Mouse (Mus musculus): ENCODE data around the gene Slco1a6. TPM values are rescaled to one million over a fixed set of nuclear protein-coding genes. Genes with fewer than 3 reads are reported as not detected.
"Not testable (repeated sequence)": the region's sequence is repeated elsewhere in the genome, so short reads cannot be mapped to it uniquely, and the experiment has no call there.

The Slco1a6 gene
- total RNA-seq (2014; rRNA removed) (not detected in 2 replicates), polyA plus RNA-seq (2012; rRNA removed) (not detected in 2 replicates)

DNA sequence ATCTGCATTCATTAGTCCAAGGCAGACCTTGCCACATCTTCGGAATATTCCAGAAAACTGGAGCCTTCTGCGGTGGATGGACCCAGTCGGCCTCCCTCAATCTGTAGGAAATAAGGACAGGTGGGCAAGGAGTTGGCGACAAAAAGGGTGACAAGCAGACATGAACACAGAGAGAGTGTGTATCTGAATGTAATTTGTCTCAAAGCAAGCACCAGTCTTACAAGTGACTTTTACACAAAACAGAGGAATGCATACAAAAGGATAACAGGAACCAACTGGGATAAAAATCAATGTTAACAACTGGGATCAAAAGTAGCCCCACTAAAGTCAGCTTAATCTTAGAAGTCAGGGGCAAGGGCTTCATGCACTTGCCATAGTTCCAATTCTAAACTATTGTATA is at the start of gene Slco1a6:
TSS of gene Slco1a6 (minus strand) at position 101 of the 400 bp plus-strand sequence.
- H3K9ac ChIP-seq (ENCODE audit: low read depth, low read length), result no peak within 1 kb of the TSS
- H3K36me3 ChIP-seq (ENCODE audit: control insufficient read depth, insufficient read depth, low read length), result no peaks in the 10 kb centered on the region
- H3K27ac ChIP-seq (replicated peaks; ENCODE audit: insufficient read depth, low read depth, low read length), result no peak within 1 kb of the TSS
- no peaks in the 10 kb centered on the region for H3K27me3 ChIP-seq (ENCODE audit: control insufficient read depth, insufficient read depth, low read length)
- no peak for DNase-seq (ENCODE audit: extremely low read depth, low read depth, low spot score)
- TF ChIP-seq CTCF (IDR thresholded peaks at IDR 0.05; ENCODE audit: low read depth, low read length) (no peak), POLR2A (IDR thresholded peaks at IDR 0.05; ENCODE audit: extremely low read depth, insufficient read depth, low read length) (no peak)
- no peaks in the 10 kb centered on the region for H3K4me1 ChIP-seq (ENCODE audit: control insufficient read depth, insufficient read depth, low read length)
- 94% methylated on average over 4 of the region's 4 CpGs for WGBS
- H3K79me2 ChIP-seq (ENCODE audit: control insufficient read depth, insufficient read depth, low read length), result no peaks in the 10 kb centered on the region
- H3K4me3 ChIP-seq (ENCODE audit: insufficient read depth, low read depth, low read length), result no peak within 1 kb of the TSS

GRCm38 (mm10) chr6:142250738-142251307 is 42.5 kb upstream of the Slco1a6 start:
- H3K4me3 ChIP-seq (ENCODE audit: insufficient read depth, low read depth, low read length); H3K79me2 ChIP-seq (ENCODE audit: control insufficient read depth, insufficient read depth, low read length); H3K36me3 ChIP-seq (ENCODE audit: control insufficient read depth, insufficient read depth, low read length); H3K27me3 ChIP-seq (ENCODE audit: control insufficient read depth, insufficient read depth, low read length); H3K9ac ChIP-seq (ENCODE audit: low read depth, low read length); H3K27ac ChIP-seq (replicated peaks; ENCODE audit: insufficient read depth, low read depth, low read length); DNase-seq (ENCODE audit: extremely low read depth, low read depth, low spot score); H3K4me1 ChIP-seq (ENCODE audit: control insufficient read depth, insufficient read depth, low read length): not testable (repeated sequence)
- WGBS, result 83% methylated on average over 1 of the region's 1 CpGs

GRCm38 (mm10) chr6:142245065-142245464 is 36.7 kb upstream of the Slco1a6 start:
- H3K9ac ChIP-seq (ENCODE audit: low read depth, low read length), result no peak overlapping the region
- H3K79me2 ChIP-seq (ENCODE audit: control insufficient read depth, insufficient read depth, low read length), result no peaks in the 10 kb centered on the region
- TF ChIP-seq POLR2A (IDR thresholded peaks at IDR 0.05; ENCODE audit: extremely low read depth, insufficient read depth, low read length) (no peak), CTCF (IDR thresholded peaks at IDR 0.05; ENCODE audit: low read depth, low read length) (no peak)
- no peak for DNase-seq (ENCODE audit: extremely low read depth, low read depth, low spot score)
- 81% methylated on average over 5 of the region's 5 CpGs for WGBS
- no peaks in the 10 kb centered on the region for H3K27me3 ChIP-seq (ENCODE audit: control insufficient read depth, insufficient read depth, low read length)
- H3K27ac ChIP-seq (replicated peaks; ENCODE audit: insufficient read depth, low read depth, low read length), result no peak overlapping the region
- H3K4me3 ChIP-seq (ENCODE audit: insufficient read depth, low read depth, low read length), result no peak overlapping the region
- no peaks in the 10 kb centered on the region for H3K4me1 ChIP-seq (ENCODE audit: control insufficient read depth, insufficient read depth, low read length)
- no peaks in the 10 kb centered on the region for H3K36me3 ChIP-seq (ENCODE audit: control insufficient read depth, insufficient read depth, low read length)

DNA sequence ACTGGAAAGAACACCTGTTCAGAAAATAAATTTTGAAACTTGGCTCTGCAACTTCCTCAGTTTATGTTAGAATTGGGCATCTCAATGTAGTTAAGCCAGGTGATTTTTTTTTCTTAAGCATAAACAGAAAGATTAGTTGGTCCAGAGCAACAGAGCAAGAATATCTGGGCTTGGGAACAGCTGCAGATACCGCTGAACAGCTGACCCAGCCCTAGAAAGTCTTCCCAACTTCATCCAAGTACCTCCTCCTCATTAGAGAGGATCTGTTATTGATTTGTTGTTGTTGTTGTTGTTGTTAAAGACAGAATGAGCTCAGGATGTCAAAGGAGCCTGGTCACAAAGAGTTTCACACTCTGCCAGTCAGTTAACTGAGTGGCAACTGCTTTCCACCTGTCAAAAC is 31.1 kb upstream of the Slco1a6 start:
- Histone ChIP-seq H3K27me3 (ENCODE audit: control insufficient read depth, insufficient read depth, low read length) (no peaks in the 10 kb centered on the region), H3K27ac (replicated peaks; ENCODE audit: insufficient read depth, low read depth, low read length) (no peak overlapping the region), H3K9ac (ENCODE audit: low read depth, low read length) (no peak overlapping the region), H3K79me2 (ENCODE audit: control insufficient read depth, insufficient read depth, low read length) (no peaks in the 10 kb centered on the region), H3K36me3 (ENCODE audit: control insufficient read depth, insufficient read depth, low read length) (no peaks in the 10 kb centered on the region), H3K4me1 (ENCODE audit: control insufficient read depth, insufficient read depth, low read length) (no peaks in the 10 kb centered on the region), H3K4me3 (ENCODE audit: insufficient read depth, low read depth, low read length) (no peak overlapping the region)
- WGBS, result 70% methylated on average over 1 of the region's 1 CpGs
- no peak for TF ChIP-seq POLR2A (IDR thresholded peaks at IDR 0.05; ENCODE audit: extremely low read depth, insufficient read depth, low read length)
- TF ChIP-seq CTCF (IDR thresholded peaks at IDR 0.05; ENCODE audit: low read depth, low read length), result no peak
- no peak for DNase-seq (ENCODE audit: extremely low read depth, low read depth, low spot score)

DNA sequence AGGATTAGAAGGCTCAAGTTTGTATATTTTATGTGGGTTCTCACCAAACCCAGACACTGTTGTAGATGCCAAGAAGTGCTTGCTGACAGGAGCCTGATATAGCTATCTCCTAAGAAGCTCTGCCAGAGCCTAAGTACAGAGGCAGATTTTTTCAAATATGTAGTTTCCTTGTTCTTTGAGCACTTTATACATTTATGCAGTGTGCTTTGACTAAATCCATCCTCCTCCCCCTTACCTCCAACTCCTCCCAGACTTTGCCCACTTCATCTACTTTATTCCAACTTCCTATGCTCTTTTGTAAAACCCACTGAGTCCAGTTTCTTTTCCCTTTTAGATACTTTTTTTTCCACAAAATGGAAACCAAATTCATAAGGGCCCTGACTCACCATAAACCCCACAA is 11.8 kb upstream of the Slco1a6 start:
- Histone ChIP-seq H3K79me2 (ENCODE audit: control insufficient read depth, insufficient read depth, low read length) (no peaks in the 10 kb centered on the region), H3K36me3 (ENCODE audit: control insufficient read depth, insufficient read depth, low read length) (no peaks in the 10 kb centered on the region), H3K4me3 (ENCODE audit: insufficient read depth, low read depth, low read length) (no peak overlapping the region), H3K27ac (replicated peaks; ENCODE audit: insufficient read depth, low read depth, low read length) (no peak overlapping the region), H3K27me3 (ENCODE audit: control insufficient read depth, insufficient read depth, low read length) (no peaks in the 10 kb centered on the region), H3K9ac (ENCODE audit: low read depth, low read length) (no peak overlapping the region), H3K4me1 (ENCODE audit: control insufficient read depth, insufficient read depth, low read length) (no peaks in the 10 kb centered on the region)
- TF ChIP-seq CTCF (IDR thresholded peaks at IDR 0.05; ENCODE audit: low read depth, low read length) (no peak), POLR2A (IDR thresholded peaks at IDR 0.05; ENCODE audit: extremely low read depth, insufficient read depth, low read length) (no peak)
- DNase-seq (ENCODE audit: extremely low read depth, low read depth, low spot score), result no peak

- Histone ChIP-seq H3K27ac (replicated peaks; ENCODE audit: insufficient read depth, low read depth, low read length) (no peak overlapping the region), H3K27me3 (ENCODE audit: control insufficient read depth, insufficient read depth, low read length) (no peaks in the 10 kb centered on the region), H3K9ac (ENCODE audit: low read depth, low read length) (no peak overlapping the region), H3K79me2 (ENCODE audit: control insufficient read depth, insufficient read depth, low read length) (no peaks in the 10 kb centered on the region), H3K36me3 (ENCODE audit: control insufficient read depth, insufficient read depth, low read length) (no peaks in the 10 kb centered on the region), H3K4me1 (ENCODE audit: control insufficient read depth, insufficient read depth, low read length) (no peaks in the 10 kb centered on the region), H3K4me3 (ENCODE audit: insufficient read depth, low read depth, low read length) (no peak overlapping the region)
- no peak for TF ChIP-seq POLR2A (IDR thresholded peaks at IDR 0.05; ENCODE audit: extremely low read depth, insufficient read depth, low read length)
- TF ChIP-seq CTCF (IDR thresholded peaks at IDR 0.05; ENCODE audit: low read depth, low read length), result no peak
- DNase-seq (ENCODE audit: extremely low read depth, low read depth, low spot score), result peak; percentile 13
These were observed 3.5 kb upstream of the Slco1a6 start for GRCm38 (mm10) chr6:142211821-142212220.
